Mouse (Mus musculus) brain, embryonic 14.5 days (tissue): ENCODE measurements at regions not wholly inside any gene's neighbourhood (a gene's known extent, or its start where the extent isn't known, plus 50 kb on each side); places are given as distances from the start of the nearest gene placed in this dataset.

Experiments used
- CTCF ChIP-seq: fragments of 200-500 bp; IDR thresholded peaks from 2 replicates; pipeline ENCODE4 v1.5.1; 2012; ENCODE audit warnings: inconsistent platforms, mild to moderate bottlenecking, moderate library complexity, borderline replicate concordance; ENCODE audit not compliant: insufficient read depth, insufficient read length; ENCODE audit errors: extremely low read depth
- POLR2A ChIP-seq: fragments of 200-500 bp; IDR thresholded peaks from 2 replicates; pipeline ENCODE4 v1.6.1; 2012; ENCODE audit warnings: mild to moderate bottlenecking, inconsistent platforms, borderline replicate concordance; ENCODE audit not compliant: poor library complexity, insufficient read depth, insufficient read length, severe bottlenecking; ENCODE audit errors: extremely low read depth

- TF ChIP-seq CTCF (no peak), POLR2A (no peak)
These were observed 695.3 kb downstream of the 1700064H15Rik start for GRCm38 (mm10) chr3:18932983-18933726.
